Mouse (Mus musculus) liver, postnatal 0 days (tissue): ENCODE measurements around the gene Zfp800. TPM values are rescaled to one million over a fixed set of nuclear protein-coding genes. Genes with fewer than 3 reads are reported as not detected.

Experiments
- ATAC-seq: fragments of 200-750 bp; cut with Nextera tagmentation; 2 replicates; pipeline ENCODE4 v1.8.0; 2017; ENCODE audit warnings: mild to moderate bottlenecking, moderate library complexity
- DNase-seq: peaks from one replicate; pipeline ENCODE4 v3.0.0-alpha.2; 2016
- H3K27ac ChIP-seq: fragments of 300-500 bp; sonication (generic); 2 replicates; pipeline ENCODE4 v1.5.1; 2014; ENCODE audit warnings: antibody characterized with exemption, moderate library complexity, mild to moderate bottlenecking, low read depth
- H3K27me3 ChIP-seq: fragments of 300-500 bp; sonication (generic); 2 replicates; pipeline ENCODE4 v1.6.1; 2014; ENCODE audit warnings: low read length, control low read depth, mixed read lengths; ENCODE audit not compliant: insufficient read depth
- H3K36me3 ChIP-seq: fragments of 300-500 bp; sonication (generic); replicated peaks from 2 replicates; pipeline ENCODE4 v1.6.1; 2014; ENCODE audit warnings: mild to moderate bottlenecking, control low read depth, low read length, moderate library complexity, mixed read lengths; ENCODE audit not compliant: insufficient read depth
- H3K4me1 ChIP-seq: fragments of 300-500 bp; sonication (generic); 2 replicates; pipeline ENCODE4 v1.6.1; 2014; ENCODE audit warnings: antibody characterized with exemption, mild to moderate bottlenecking, control low read depth; ENCODE audit not compliant: insufficient read depth
- H3K4me2 ChIP-seq: fragments of 300-500 bp; sonication (generic); 2 replicates; pipeline ENCODE4 v1.6.1; 2014; ENCODE audit warnings: low read depth, mild to moderate bottlenecking, low read length, moderate library complexity, mixed read lengths
- H3K4me3 ChIP-seq: fragments of 300-500 bp; sonication (generic); 2 replicates; pipeline ENCODE4 v1.5.1; 2014; ENCODE audit warnings: low read depth, low read length
- H3K9ac ChIP-seq: fragments of 300-500 bp; sonication (generic); replicated peaks from 2 replicates; pipeline ENCODE4 v1.6.1; 2014; ENCODE audit warnings: mild to moderate bottlenecking, moderate library complexity
- H3K9me3 ChIP-seq: fragments of 300-500 bp; sonication (generic); 2 replicates; pipeline ENCODE4 v1.6.1; 2016; ENCODE audit warnings: mild to moderate bottlenecking, control low read depth, low read length, mixed read lengths
- CTCF ChIP-seq: sonication (generic); IDR thresholded peaks from 2 replicates; pipeline ENCODE4 v1.5.1; 2016; ENCODE audit warnings: antibody characterized with exemption, low read depth
- EP300 ChIP-seq: IDR thresholded peaks from 2 replicates; pipeline ENCODE4 v1.6.1; 2016; ENCODE audit warnings: antibody characterized with exemption, low read depth, mild to moderate bottlenecking
- WGBS: fragments of 180-500 bp; shearing (Covaris S2); extraction: QIAGEN DNeasy Blood & Tissue Kit; methylation state at CpG from one replicate; pipeline ENCODE4 v1.1.7; 2014; ENCODE audit not compliant: insufficient replicate concordance; 5-methylcytosine and 5-hydroxymethylcytosine counted together
- polyA plus RNA-seq: library from polyadenylated mRNA; unstranded; fragments of >200 nt; fragmentation: Nextera tagmentation; extraction: Ambion mirVana; gene quantifications from 2 replicates; pipeline ENCODE4 v1.2.1, GENCODE M21; 2015

Gene Zfp800
- polyA plus RNA-seq, 1 experiment from 2014 or later = 17.1 TPM

DNA sequence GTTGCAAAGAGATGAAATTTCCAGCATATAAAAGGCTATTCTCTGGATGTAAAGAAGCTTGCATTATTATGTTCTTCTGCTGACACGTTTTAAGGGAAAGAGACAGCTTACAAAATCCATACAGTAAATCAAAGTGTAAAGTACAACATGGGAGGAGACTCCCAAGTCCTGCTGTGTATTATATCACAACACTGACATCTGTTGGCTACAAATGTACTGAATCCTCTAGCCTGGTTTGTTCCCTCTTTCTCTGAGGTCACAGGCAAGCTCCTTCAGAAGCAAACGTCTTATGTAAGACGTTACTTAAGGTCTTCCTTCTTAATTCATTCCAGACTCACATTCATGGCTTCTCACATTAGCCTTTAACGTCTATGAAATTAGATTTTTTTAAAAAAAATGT is 15.8 kb downstream of the Zfp800 start:
- WGBS = 29% methylated on average over 4 of the region's 4 CpGs
- Histone ChIP-seq H3K4me1 (no peaks in the 10 kb centered on the region), H3K9me3 (no peaks in the 10 kb centered on the region), H3K4me3 (no peak overlapping the region), H3K4me2 (no peak overlapping the region), H3K36me3 (no peaks in the 10 kb centered on the region), H3K9ac (no peak overlapping the region), H3K27ac (no peak overlapping the region), H3K27me3 (no peaks in the 10 kb centered on the region)
- TF ChIP-seq EP300 (no peak), CTCF (peak; percentile 25; the same call in 1 of the 2 replicates)
- ATAC-seq = no peak
- no peak for DNase-seq

DNA sequence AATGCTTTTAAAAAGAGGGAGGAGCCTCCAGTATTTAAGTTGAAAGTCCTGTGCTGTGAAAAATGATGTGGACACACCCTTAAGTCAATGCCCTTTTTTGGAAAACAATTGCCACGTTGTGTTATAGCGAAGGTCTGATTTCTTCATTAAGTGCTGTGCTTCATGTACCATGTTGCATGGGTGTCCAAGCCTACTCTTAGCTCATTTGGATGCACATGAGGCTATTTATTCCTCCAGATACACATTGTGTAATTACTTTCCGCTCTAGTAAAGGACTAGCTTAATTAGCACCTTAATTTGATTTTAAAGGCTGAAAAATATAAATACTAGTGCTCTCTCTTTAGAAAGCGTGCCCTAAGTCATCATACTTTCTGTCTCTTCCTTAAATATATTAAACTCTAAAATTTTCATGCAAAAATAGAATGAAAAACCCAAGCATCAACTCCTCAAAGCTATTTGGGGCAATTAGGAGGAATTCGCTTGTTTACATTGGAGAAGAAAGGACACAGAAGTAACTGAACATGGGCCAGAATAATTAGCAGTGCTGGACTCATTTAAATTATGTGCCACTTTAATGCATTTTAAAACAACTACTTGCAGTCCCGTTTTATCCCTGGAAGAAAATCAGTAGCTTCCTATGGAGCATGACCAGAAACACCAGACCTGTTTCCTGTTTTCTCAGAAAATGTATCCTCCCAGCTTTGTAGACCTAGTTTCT is 27.7 kb downstream of the Zfp800 start:
- Histone ChIP-seq H3K4me1 (no peaks in the 10 kb centered on the region), H3K9me3 (no peaks in the 10 kb centered on the region), H3K27me3 (no peaks in the 10 kb centered on the region), H3K4me2 (no peak overlapping the region), H3K9ac (no peak overlapping the region), H3K27ac (no peak overlapping the region), H3K36me3 (no peaks in the 10 kb centered on the region), H3K4me3 (no peak overlapping the region)
- ATAC-seq (no peak), DNase-seq (no peak)
- TF ChIP-seq EP300 (no peak), CTCF (no peak)
- 74% methylated on average over 6 of the region's 6 CpGs for WGBS

DNA sequence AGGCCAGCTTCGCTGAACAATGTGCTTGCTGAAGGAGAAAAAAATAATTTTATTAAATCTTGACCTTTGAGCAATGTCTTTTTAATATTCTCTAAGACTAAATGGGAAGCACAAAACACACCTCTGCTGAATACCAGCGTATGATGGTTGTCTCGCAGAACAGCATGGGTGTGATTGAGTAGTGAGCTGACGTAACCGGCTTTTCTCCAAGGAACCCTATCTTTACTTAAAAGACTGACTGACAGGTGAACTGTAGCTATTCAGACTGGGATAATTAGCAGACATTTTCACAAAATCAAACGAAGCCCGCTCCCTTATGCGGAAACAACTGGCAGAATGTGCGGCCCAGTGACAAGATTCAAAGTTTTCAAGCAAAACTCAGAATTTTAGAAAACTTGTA is 30.2 kb downstream of the Zfp800 start:
- ATAC-seq = no peak
- TF ChIP-seq EP300 (no peak), CTCF (no peak)
- WGBS = 86% methylated on average over 9 of the region's 9 CpGs
- Histone ChIP-seq H3K9me3 (no peaks in the 10 kb centered on the region), H3K27ac (no peak overlapping the region), H3K9ac (no peak overlapping the region), H3K36me3 (no peaks in the 10 kb centered on the region), H3K4me1 (no peaks in the 10 kb centered on the region), H3K4me2 (no peak overlapping the region), H3K4me3 (no peak overlapping the region), H3K27me3 (no peaks in the 10 kb centered on the region)
- no peak for DNase-seq

DNA sequence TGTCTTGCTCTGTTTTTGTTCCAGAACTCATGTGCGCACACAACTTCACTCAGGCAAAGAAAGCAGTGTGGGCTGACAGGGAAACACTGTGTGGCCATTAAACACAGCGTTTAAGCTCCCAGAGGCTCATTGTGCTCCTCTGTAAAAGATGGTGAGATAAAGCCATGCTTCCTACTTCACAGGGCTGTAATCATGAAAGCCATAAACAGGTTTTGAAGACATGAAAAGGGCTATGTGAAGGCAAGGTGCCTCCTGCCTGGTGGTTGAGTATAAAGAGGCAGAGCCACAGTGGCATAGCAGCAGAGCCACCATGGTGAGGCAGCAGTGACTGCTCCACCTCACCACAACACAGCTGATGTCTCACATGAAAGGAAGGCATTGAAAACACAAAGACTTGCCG is 46.7 kb downstream of the Zfp800 start:
- Histone ChIP-seq H3K9ac (no peak overlapping the region), H3K27me3 (no peaks in the 10 kb centered on the region), H3K27ac (no peak overlapping the region), H3K4me1 (no peaks in the 10 kb centered on the region), H3K4me2 (no peak overlapping the region), H3K4me3 (no peak overlapping the region), H3K36me3 (no peaks in the 10 kb centered on the region), H3K9me3 (no peaks in the 10 kb centered on the region)
- WGBS = 57% methylated on average over 3 of the region's 3 CpGs
- DNase-seq (no peak), ATAC-seq (no peak)
- TF ChIP-seq EP300 = no peak
- no peak for TF ChIP-seq CTCF

DNA sequence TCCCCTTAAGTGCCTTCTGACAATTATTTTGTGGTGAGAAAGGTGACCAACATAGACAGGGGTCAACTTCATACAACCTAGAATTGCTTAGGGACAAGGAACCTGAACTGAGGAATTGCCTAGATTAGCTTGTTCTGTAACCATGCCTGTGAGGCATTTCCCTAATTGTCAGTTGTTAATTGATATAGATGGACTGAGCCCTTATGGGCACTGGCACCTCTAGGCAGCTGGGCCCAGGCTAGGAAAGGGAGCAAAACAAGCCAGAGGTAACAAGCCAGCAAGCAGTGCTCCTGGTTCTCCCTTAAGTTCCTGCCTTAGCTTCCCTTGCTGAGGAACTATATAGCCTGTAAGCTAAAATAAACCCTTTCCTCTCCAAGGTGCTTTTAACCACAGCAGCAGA is 52.1 kb downstream of the Zfp800 start:
- H3K36me3 ChIP-seq = no peaks in the 10 kb centered on the region
- DNase-seq = no peak

GRCm38 (mm10) chr6:28345181-28345580 is 52.6 kb downstream of the Zfp800 start:
- Histone ChIP-seq H3K4me3 (no peak overlapping the region), H3K4me2 (no peak overlapping the region), H3K36me3 (no peaks in the 10 kb centered on the region), H3K9ac (no peak overlapping the region), H3K27ac (no peak overlapping the region), H3K4me1 (no peaks in the 10 kb centered on the region), H3K9me3 (no peaks in the 10 kb centered on the region), H3K27me3 (no peaks in the 10 kb centered on the region)
- no peak for DNase-seq
- TF ChIP-seq CTCF = no peak
- TF ChIP-seq EP300 = no peak
- 51% methylated on average over 7 of the region's 7 CpGs for WGBS
- ATAC-seq = no peak

More for the DNA sequence above, 52.1 kb downstream of the Zfp800 start:
- no peak overlapping the region for H3K9ac ChIP-seq
- no peak for TF ChIP-seq CTCF
- no peak for TF ChIP-seq EP300
- no peak overlapping the region for H3K4me2 ChIP-seq
- H3K27ac ChIP-seq = no peak overlapping the region
- no peak for ATAC-seq
- no peaks in the 10 kb centered on the region for H3K9me3 ChIP-seq
- H3K4me1 ChIP-seq = no peaks in the 10 kb centered on the region
- H3K4me3 ChIP-seq = no peak overlapping the region
- H3K27me3 ChIP-seq = no peaks in the 10 kb centered on the region
